Mouse (Mus musculus) hindbrain, postnatal 0 days (tissue): ENCODE data around the gene Clybl. TPM values are rescaled to one million over a fixed set of nuclear protein-coding genes. Genes with fewer than 3 reads are reported as not detected.

Source experiments
- ATAC-seq: fragments of 200-750 bp; cut with Nextera tagmentation; 2 replicates; pipeline ENCODE4 v1.8.0; 2017; ENCODE audit warnings: mild to moderate bottlenecking, moderate TSS enrichment, moderate library complexity
- DNase-seq: peaks from one replicate; pipeline ENCODE4 v3.0.0-alpha.2; 2015; ENCODE audit warnings: low spot score
- H3K27ac ChIP-seq: fragments of 300-500 bp; sonication (generic); 2 replicates; pipeline ENCODE4 v1.5.1; 2014; ENCODE audit warnings: mild to moderate bottlenecking
- H3K27me3 ChIP-seq: fragments of 300-500 bp; sonication (generic); 2 replicates; pipeline ENCODE4 v1.6.1; 2014; ENCODE audit warnings: low read length, mixed read lengths; ENCODE audit not compliant: insufficient read depth
- H3K36me3 ChIP-seq: fragments of 300-500 bp; sonication (generic); 2 replicates; pipeline ENCODE4 v1.6.1; 2014; ENCODE audit warnings: low read length, mixed read lengths; ENCODE audit not compliant: insufficient read depth
- H3K4me1 ChIP-seq: fragments of 300-500 bp; sonication (generic); 2 replicates; pipeline ENCODE4 v1.6.1; 2014; ENCODE audit warnings: antibody characterized with exemption, low read length, mixed read lengths; ENCODE audit not compliant: insufficient read depth
- H3K4me2 ChIP-seq: fragments of 300-500 bp; sonication (generic); 2 replicates; pipeline ENCODE4 v1.6.1; 2014; ENCODE audit warnings: low read depth, mild to moderate bottlenecking, low read length, moderate library complexity, mixed read lengths
- H3K4me3 ChIP-seq: fragments of 300-500 bp; sonication (generic); 2 replicates; pipeline ENCODE4 v1.5.1; 2014; ENCODE audit warnings: low read length
- H3K9ac ChIP-seq: fragments of 300-500 bp; sonication (generic); replicated peaks from 2 replicates; pipeline ENCODE4 v1.6.1; 2014; ENCODE audit warnings: mild to moderate bottlenecking, low read length, moderate library complexity, mixed read lengths
- H3K9me3 ChIP-seq: fragments of 300-500 bp; sonication (generic); 2 replicates; pipeline ENCODE4 v1.6.1; 2016; ENCODE audit warnings: low read length, mixed read lengths
- CTCF ChIP-seq: IDR thresholded peaks from 2 replicates; pipeline ENCODE4 v1.5.1; 2016; ENCODE audit warnings: antibody characterized with exemption, control low read depth, low read depth
- WGBS: fragments of 180-500 bp; shearing (Covaris S2); extraction: QIAGEN DNeasy Blood & Tissue Kit; methylation state at CpG from one replicate; pipeline ENCODE4 v1.1.7; 2014; 5-methylcytosine and 5-hydroxymethylcytosine counted together
- polyA plus RNA-seq: library from polyadenylated mRNA; unstranded; fragments of >200 nt; fragmentation: Nextera tagmentation; extraction: Ambion mirVana; gene quantifications from 2 replicates; pipeline ENCODE4 v1.2.1, GENCODE M21; 2015
- total RNA-seq: library from RNA; depleted of rRNA; stranded (reverse); fragments of >200 nt; gene quantifications from 2 replicates; pipeline ENCODE4 v1.2.3, GENCODE M21; 2014

Gene Clybl
- total and polyA plus RNA-seq, 2 experiments from 2014 or later, result 13.3 to 26.7 TPM

- no peak for ATAC-seq
- no peak for TF ChIP-seq CTCF
- peak overlapping the region; percentile 73 for H3K4me2 ChIP-seq
- peak overlapping the region; percentile 37; the same call in 1 of the 2 replicates for H3K4me3 ChIP-seq
- peak overlapping the region; percentile 89 for H3K27ac ChIP-seq
- WGBS, result 46% methylated on average over 7 of the region's 7 CpGs
- H3K9ac ChIP-seq, result 0 out of 2 replicates have a peak overlapping the region, but pooled peaks have one; percentile 28
- no peaks in the 10 kb centered on the region for H3K9me3 ChIP-seq
- DNase-seq, result no peak
- H3K36me3 ChIP-seq, result no peaks in the 10 kb centered on the region
- peaks cover 8% of the 10 kb centered on the region; the same call in 1 of the 2 replicates for H3K4me1 ChIP-seq
- 0 out of 2 replicates have a peak, but pooled peaks cover 4% of the 10 kb centered on the region for H3K27me3 ChIP-seq
Observed at GRCm38 (mm10) chr14:122404596-122405154, 223.2 kb downstream of the Clybl start.

GRCm38 (mm10) chr14:122405236-122405635 is 223.7 kb downstream of the Clybl start:
- peak overlapping the region; percentile 89 for H3K27ac ChIP-seq
- DNase-seq (peak; percentile 22), ATAC-seq (no peak)
- WGBS, result 30% methylated on average over 12 of the region's 12 CpGs
- no peak for TF ChIP-seq CTCF
- H3K27me3 ChIP-seq, result 0 out of 2 replicates have a peak, but pooled peaks cover 4% of the 10 kb centered on the region
- peak overlapping the region; percentile 64 for H3K9ac ChIP-seq
- no peaks in the 10 kb centered on the region for H3K36me3 ChIP-seq
- H3K4me3 ChIP-seq, result peak overlapping the region; percentile 37
- H3K9me3 ChIP-seq, result no peaks in the 10 kb centered on the region
- H3K4me2 ChIP-seq, result peak overlapping the region; percentile 73
- H3K4me1 ChIP-seq, result peaks cover 8% of the 10 kb centered on the region; the same call in 1 of the 2 replicates

- DNase-seq (peak; percentile 39), ATAC-seq (no peak)
- H3K4me3 ChIP-seq, result peak overlapping the region; percentile 37
- WGBS, result 7% methylated on average over 18 of the region's 18 CpGs
- H3K27me3 ChIP-seq, result 0 out of 2 replicates have a peak, but pooled peaks cover 4% of the 10 kb centered on the region
- peak overlapping the region; percentile 89 for H3K27ac ChIP-seq
- H3K9me3 ChIP-seq, result no peaks in the 10 kb centered on the region
- H3K9ac ChIP-seq, result peak overlapping the region; percentile 64
- H3K4me2 ChIP-seq, result peak overlapping the region; percentile 73
- H3K4me1 ChIP-seq, result peaks cover 5% of the 10 kb centered on the region; the same call in 1 of the 2 replicates
- TF ChIP-seq CTCF, result peak; percentile 18; the same call in 1 of the 2 replicates
- H3K36me3 ChIP-seq, result no peaks in the 10 kb centered on the region
Observed at GRCm38 (mm10) chr14:122405897-122406540, 224.5 kb downstream of the Clybl start.

GRCm38 (mm10) chr14:122406541-122407219 is 225.2 kb downstream of the Clybl start:
- DNase-seq (peak; percentile 63), ATAC-seq (peak; percentile 74)
- WGBS, result 2% methylated on average over 58 of the region's 58 CpGs
- Histone ChIP-seq H3K27ac (peak overlapping the region; percentile 89), H3K36me3 (no peaks in the 10 kb centered on the region), H3K9ac (peak overlapping the region; percentile 64), H3K27me3 (0 out of 2 replicates have a peak, but pooled peaks cover 4% of the 10 kb centered on the region), H3K9me3 (no peaks in the 10 kb centered on the region), H3K4me1 (peaks cover 5% of the 10 kb centered on the region; the same call in 1 of the 2 replicates), H3K4me2 (peak overlapping the region; percentile 73), H3K4me3 (peak overlapping the region; percentile 37)
- TF ChIP-seq CTCF, result no peak

- Histone ChIP-seq H3K4me1 (no peaks in the 10 kb centered on the region), H3K4me3 (no peak overlapping the region), H3K4me2 (no peak overlapping the region), H3K9me3 (no peaks in the 10 kb centered on the region), H3K27me3 (no peaks in the 10 kb centered on the region), H3K36me3 (no peaks in the 10 kb centered on the region), H3K27ac (no peak overlapping the region), H3K9ac (no peak overlapping the region)
- no peak for TF ChIP-seq CTCF
- DNase-seq (no peak), ATAC-seq (no peak)
- 73% methylated on average over 2 of the region's 2 CpGs for WGBS
Observed at GRCm38 (mm10) chr14:122412841-122413541, 231.5 kb downstream of the Clybl start.

GRCm38 (mm10) chr14:122413542-122413928 is 232.0 kb downstream of the Clybl start:
- Histone ChIP-seq H3K9me3 (no peaks in the 10 kb centered on the region), H3K27me3 (no peaks in the 10 kb centered on the region), H3K4me3 (no peak overlapping the region), H3K9ac (no peak overlapping the region), H3K4me2 (no peak overlapping the region), H3K36me3 (no peaks in the 10 kb centered on the region), H3K4me1 (no peaks in the 10 kb centered on the region), H3K27ac (no peak overlapping the region)
- TF ChIP-seq CTCF, result no peak
- DNase-seq (no peak), ATAC-seq (no peak)
- WGBS, result 80% methylated on average over 2 of the region's 2 CpGs
